Mouse (Mus musculus): ENCODE measurements around the gene Atp13a3.

Gene Atp13a3

GRCm38 (mm10) chr16:30314236-30314635, 91.5 kb downstream of the Atp13a3 start:
- DNase-seq (ENCODE audit: low spot score): peak; percentile 71

- no peak for DNase-seq (ENCODE audit: low spot score)
Measured at GRCm38 (mm10) chr16:30310647-30311046, 95.1 kb downstream of the Atp13a3 start, which contains the start of gene Gp5. TSS of gene Gp5 (minus strand) at chr16:30310779.

GRCm38 (mm10) chr16:30310171-30310515, 95.6 kb downstream of the Atp13a3 start:
- no peak for DNase-seq (ENCODE audit: low spot score)

- DNase-seq (ENCODE audit: low spot score): no peak
Measured at GRCm38 (mm10) chr16:30309395-30310170, 96.2 kb downstream of the Atp13a3 start.

- DNase-seq (ENCODE audit: low spot score): no peak
Measured at GRCm38 (mm10) chr16:30308616-30309394, 97.0 kb downstream of the Atp13a3 start.

GRCm38 (mm10) chr16:30307961-30308615, 97.7 kb downstream of the Atp13a3 start:
- DNase-seq (ENCODE audit: low spot score): no peak

- DNase-seq (ENCODE audit: low spot score): no peak
Measured at GRCm38 (mm10) chr16:30307306-30307705, 98.5 kb downstream of the Atp13a3 start.

- DNase-seq (ENCODE audit: low spot score): no peak
Measured at GRCm38 (mm10) chr16:30306102-30306501, 99.7 kb downstream of the Atp13a3 start.

- no peak for DNase-seq (ENCODE audit: low spot score)
Measured at GRCm38 (mm10) chr16:30304236-30304635, 101.5 kb downstream of the Atp13a3 start.

- DNase-seq (ENCODE audit: low spot score): no peak
Measured at GRCm38 (mm10) chr16:30303411-30303810, 102.4 kb downstream of the Atp13a3 start.

- no peak for DNase-seq (ENCODE audit: low spot score)
Measured at GRCm38 (mm10) chr16:30302686-30303085, 103.1 kb downstream of the Atp13a3 start.

- no peak for DNase-seq (ENCODE audit: low spot score)
Measured at GRCm38 (mm10) chr16:30299711-30300277, 106.0 kb downstream of the Atp13a3 start.

GRCm38 (mm10) chr16:30297450-30297849, 108.3 kb downstream of the Atp13a3 start:
- no peak for DNase-seq (ENCODE audit: low spot score)

GRCm38 (mm10) chr16:30296601-30297275, 109.0 kb downstream of the Atp13a3 start:
- DNase-seq (ENCODE audit: low spot score): no peak

- DNase-seq (ENCODE audit: low spot score): no peak
Measured at GRCm38 (mm10) chr16:30295106-30295505, 110.7 kb downstream of the Atp13a3 start.

GRCm38 (mm10) chr16:30290436-30290835, 115.3 kb downstream of the Atp13a3 start:
- no peak for DNase-seq (ENCODE audit: low spot score)

GRCm38 (mm10) chr16:30285701-30286100, 120.1 kb downstream of the Atp13a3 start:
- DNase-seq (ENCODE audit: low spot score): no peak

GRCm38 (mm10) chr16:30283743-30284337, 121.9 kb downstream of the Atp13a3 start:
- DNase-seq (ENCODE audit: low spot score): no peak

- no peak for DNase-seq (ENCODE audit: low spot score)
Measured at GRCm38 (mm10) chr16:30282844-30283495, 122.8 kb downstream of the Atp13a3 start, which contains the start of gene Lrrc15. TSS of gene Lrrc15 (minus strand) at chr16:30283256.

- no peak for DNase-seq (ENCODE audit: low spot score)
Measured at GRCm38 (mm10) chr16:30280676-30281297, 125.0 kb downstream of the Atp13a3 start.
